Mouse (Mus musculus): ENCODE measurements around the gene Pald1.

- TF ChIP-seq CHD2 (IDR thresholded peaks at IDR 0.05; ENCODE audit: low read depth, low read length) = no peak
- no peak for TF ChIP-seq ZNF384 (IDR thresholded peaks at IDR 0.05; ENCODE audit: low read depth, low read length)
- no peak for TF ChIP-seq MAFK (IDR thresholded peaks at IDR 0.05; ENCODE audit: insufficient read depth, low read depth, low read length)
- no peak for TF ChIP-seq HCFC1 (IDR thresholded peaks at IDR 0.05; ENCODE audit: borderline replicate concordance, insufficient read depth, low read length)
These were observed 20.8 kb downstream of the Pald1 start for GRCm38 (mm10) chr10:61362483-61362882.

Data from ES-E14 (cell line).